Mouse (Mus musculus) liver, postnatal 0 days (tissue): ENCODE data around the gene Tmem169. TPM values are rescaled to one million over a fixed set of nuclear protein-coding genes. Genes with fewer than 3 reads are reported as not detected.

Experiments
- ATAC-seq: fragments of 200-750 bp; cut with Nextera tagmentation; 2 replicates; pipeline ENCODE4 v1.8.0; 2017; ENCODE audit warnings: mild to moderate bottlenecking, moderate library complexity
- DNase-seq: peaks from one replicate; pipeline ENCODE4 v3.0.0-alpha.2; 2016
- H3K27ac ChIP-seq: fragments of 300-500 bp; sonication (generic); 2 replicates; pipeline ENCODE4 v1.5.1; 2014; ENCODE audit warnings: antibody characterized with exemption, moderate library complexity, mild to moderate bottlenecking, low read depth
- H3K27me3 ChIP-seq: fragments of 300-500 bp; sonication (generic); 2 replicates; pipeline ENCODE4 v1.6.1; 2014; ENCODE audit warnings: low read length, control low read depth, mixed read lengths; ENCODE audit not compliant: insufficient read depth
- H3K36me3 ChIP-seq: fragments of 300-500 bp; sonication (generic); replicated peaks from 2 replicates; pipeline ENCODE4 v1.6.1; 2014; ENCODE audit warnings: mild to moderate bottlenecking, control low read depth, low read length, moderate library complexity, mixed read lengths; ENCODE audit not compliant: insufficient read depth
- H3K4me1 ChIP-seq: fragments of 300-500 bp; sonication (generic); 2 replicates; pipeline ENCODE4 v1.6.1; 2014; ENCODE audit warnings: antibody characterized with exemption, mild to moderate bottlenecking, control low read depth; ENCODE audit not compliant: insufficient read depth
- H3K4me2 ChIP-seq: fragments of 300-500 bp; sonication (generic); 2 replicates; pipeline ENCODE4 v1.6.1; 2014; ENCODE audit warnings: low read depth, mild to moderate bottlenecking, low read length, moderate library complexity, mixed read lengths
- H3K4me3 ChIP-seq: fragments of 300-500 bp; sonication (generic); 2 replicates; pipeline ENCODE4 v1.5.1; 2014; ENCODE audit warnings: low read depth, low read length
- H3K9ac ChIP-seq: fragments of 300-500 bp; sonication (generic); replicated peaks from 2 replicates; pipeline ENCODE4 v1.6.1; 2014; ENCODE audit warnings: mild to moderate bottlenecking, moderate library complexity
- H3K9me3 ChIP-seq: fragments of 300-500 bp; sonication (generic); 2 replicates; pipeline ENCODE4 v1.6.1; 2016; ENCODE audit warnings: mild to moderate bottlenecking, control low read depth, low read length, mixed read lengths
- CTCF ChIP-seq: sonication (generic); IDR thresholded peaks from 2 replicates; pipeline ENCODE4 v1.5.1; 2016; ENCODE audit warnings: antibody characterized with exemption, low read depth
- EP300 ChIP-seq: IDR thresholded peaks from 2 replicates; pipeline ENCODE4 v1.6.1; 2016; ENCODE audit warnings: antibody characterized with exemption, low read depth, mild to moderate bottlenecking
- WGBS: fragments of 180-500 bp; shearing (Covaris S2); extraction: QIAGEN DNeasy Blood & Tissue Kit; methylation state at CpG from one replicate; pipeline ENCODE4 v1.1.7; 2014; ENCODE audit not compliant: insufficient replicate concordance; 5-methylcytosine and 5-hydroxymethylcytosine counted together
- polyA plus RNA-seq: library from polyadenylated mRNA; unstranded; fragments of >200 nt; fragmentation: Nextera tagmentation; extraction: Ambion mirVana; gene quantifications from 2 replicates; pipeline ENCODE4 v1.2.1, GENCODE M21; 2015

Tmem169 gene
- polyA plus RNA-seq, 1 experiment from 2014 or later: 0.29 TPM

GRCm38 (mm10) chr1:72316901-72317300 is 32.7 kb downstream of the Tmem169 start:
- 60% methylated on average over 7 of the region's 7 CpGs for WGBS
- H3K9me3 ChIP-seq: no peaks in the 10 kb centered on the region
- H3K9ac ChIP-seq: no peak overlapping the region
- H3K4me2 ChIP-seq: no peak overlapping the region
- peaks cover 15% of the 10 kb centered on the region for H3K36me3 ChIP-seq
- no peak overlapping the region for H3K4me3 ChIP-seq
- ATAC-seq (no peak), DNase-seq (no peak)
- TF ChIP-seq EP300 (no peak), CTCF (no peak)
- peaks cover 4% of the 10 kb centered on the region; the same call in 1 of the 2 replicates for H3K4me1 ChIP-seq
- no peak overlapping the region for H3K27ac ChIP-seq
- no peaks in the 10 kb centered on the region for H3K27me3 ChIP-seq

GRCm38 (mm10) chr1:72320759-72321158 is 36.6 kb downstream of the Tmem169 start:
- no peak for TF ChIP-seq CTCF
- no peak for TF ChIP-seq EP300
- no peak overlapping the region for H3K4me2 ChIP-seq
- 61% methylated on average over 5 of the region's 5 CpGs for WGBS
- no peak overlapping the region for H3K4me3 ChIP-seq
- H3K36me3 ChIP-seq: peaks cover 16% of the 10 kb centered on the region
- no peaks in the 10 kb centered on the region for H3K9me3 ChIP-seq
- no peak overlapping the region for H3K27ac ChIP-seq
- ATAC-seq: no peak
- DNase-seq: no peak
- no peaks in the 10 kb centered on the region for H3K27me3 ChIP-seq
- H3K4me1 ChIP-seq: peaks cover 4% of the 10 kb centered on the region; the same call in 1 of the 2 replicates
- H3K9ac ChIP-seq: no peak overlapping the region

- Histone ChIP-seq H3K27ac (no peak overlapping the region), H3K27me3 (no peaks in the 10 kb centered on the region), H3K9me3 (no peaks in the 10 kb centered on the region), H3K9ac (no peak overlapping the region), H3K4me2 (no peak overlapping the region), H3K4me1 (no peaks in the 10 kb centered on the region), H3K4me3 (no peak overlapping the region), H3K36me3 (peaks cover 24% of the 10 kb centered on the region)
- 83% methylated on average over 4 of the region's 4 CpGs for WGBS
- no peak for TF ChIP-seq CTCF
- no peak for TF ChIP-seq EP300
- no peak for DNase-seq
- ATAC-seq: no peak
Measured at GRCm38 (mm10) chr1:72323248-72323647, 39.1 kb downstream of the Tmem169 start.

GRCm38 (mm10) chr1:72326162-72326821 is 42.1 kb downstream of the Tmem169 start:
- 70% methylated on average over 11 of the region's 11 CpGs for WGBS
- no peak for TF ChIP-seq CTCF
- no peak for TF ChIP-seq EP300
- Histone ChIP-seq H3K4me2 (no peak overlapping the region), H3K9me3 (no peaks in the 10 kb centered on the region), H3K4me1 (no peaks in the 10 kb centered on the region), H3K36me3 (peaks cover 19% of the 10 kb centered on the region), H3K27ac (peak overlapping the region; percentile 7; the same call in 1 of the 2 replicates), H3K27me3 (no peaks in the 10 kb centered on the region), H3K4me3 (no peak overlapping the region), H3K9ac (no peak overlapping the region)
- ATAC-seq (no peak), DNase-seq (no peak)

GRCm38 (mm10) chr1:72334807-72335206 is 50.6 kb downstream of the Tmem169 start:
- Histone ChIP-seq H3K4me2 (no peak overlapping the region), H3K36me3 (peaks cover 17% of the 10 kb centered on the region), H3K27me3 (no peaks in the 10 kb centered on the region), H3K9ac (no peak overlapping the region), H3K4me1 (no peaks in the 10 kb centered on the region), H3K27ac (no peak overlapping the region), H3K4me3 (no peak overlapping the region), H3K9me3 (no peaks in the 10 kb centered on the region)
- DNase-seq: no peak
- 70% methylated on average over 11 of the region's 11 CpGs for WGBS
- no peak for ATAC-seq
- TF ChIP-seq CTCF (no peak), EP300 (no peak)

GRCm38 (mm10) chr1:72336780-72337179 is 52.6 kb downstream of the Tmem169 start:
- no peak for DNase-seq
- Histone ChIP-seq H3K4me2 (no peak overlapping the region), H3K9ac (no peak overlapping the region), H3K27ac (no peak overlapping the region), H3K9me3 (no peaks in the 10 kb centered on the region), H3K27me3 (no peaks in the 10 kb centered on the region), H3K4me3 (no peak overlapping the region), H3K4me1 (no peaks in the 10 kb centered on the region), H3K36me3 (peaks cover 11% of the 10 kb centered on the region)
- 88% methylated on average over 8 of the region's 8 CpGs for WGBS
- no peak for ATAC-seq
- no peak for TF ChIP-seq EP300
- no peak for TF ChIP-seq CTCF
